Mouse (Mus musculus): Measurements from ENCODE around the gene Sowaha. TPM values are rescaled to one million over a fixed set of nuclear protein-coding genes. Genes with fewer than 3 reads are reported as not detected.

Gene Sowaha
- 0.39 and 0.77 TPM in 2 replicates for polyA plus RNA-seq (2016; fragmentation: Nextera tagmentation; extraction: Ambion mirVana)

- H3K36me3 ChIP-seq: no peaks in the 10 kb centered on the region
- no peak for ATAC-seq (ENCODE audit: low FRiP score, low read depth)
- H3K9ac ChIP-seq (replicated peaks): peak within 1 kb of the TSS; percentile 28; the same call in 1 of the 2 replicates
- peaks cover 82% of the 10 kb centered on the region for H3K27me3 ChIP-seq
- 5% methylated on average over 34 of the region's 40 CpGs for WGBS
- peaks cover 30% of the 10 kb centered on the region for H3K4me1 ChIP-seq
- H3K27ac ChIP-seq (replicated peaks): no peak within 1 kb of the TSS
- peaks cover 4% of the 10 kb centered on the region; the same call in 1 of the 2 replicates for H3K9me3 ChIP-seq
- H3K4me3 ChIP-seq: peak within 1 kb of the TSS; percentile 43
- peak within 1 kb of the TSS; percentile 59 for H3K4me2 ChIP-seq (replicated peaks)
These were observed at the start of gene Sowaha, which contains the start of gene Gm9945 for GRCm38 (mm10) chr11:53479783-53480301. TSS of gene Sowaha (minus strand) at chr11:53480274. TSS of gene Gm9945 (plus strand) at chr11:53480166.

- H3K27me3 ChIP-seq: no peaks in the 10 kb centered on the region
- WGBS: 73% methylated on average over 6 of the region's 6 CpGs
- no peak overlapping the region for H3K9ac ChIP-seq (replicated peaks)
- H3K4me2 ChIP-seq (replicated peaks): no peak overlapping the region
- H3K4me3 ChIP-seq: no peak overlapping the region
- peaks cover 8% of the 10 kb centered on the region for H3K36me3 ChIP-seq
- no peak for ATAC-seq (ENCODE audit: low FRiP score, low read depth)
- H3K27ac ChIP-seq (replicated peaks): no peak overlapping the region
- H3K4me1 ChIP-seq: peaks cover 19% of the 10 kb centered on the region; the same call in 1 of the 2 replicates
- H3K9me3 ChIP-seq: no peaks in the 10 kb centered on the region
These were observed 49.1 kb upstream of the Sowaha start for GRCm38 (mm10) chr11:53529253-53529557.

GRCm38 (mm10) chr11:53528397-53529252, 48.6 kb upstream of the Sowaha start:
- Histone ChIP-seq H3K27me3 (no peaks in the 10 kb centered on the region), H3K9me3 (no peaks in the 10 kb centered on the region), H3K4me2 (replicated peaks) (no peak overlapping the region), H3K4me1 (peaks cover 19% of the 10 kb centered on the region; the same call in 1 of the 2 replicates), H3K27ac (replicated peaks) (no peak overlapping the region), H3K9ac (replicated peaks) (no peak overlapping the region), H3K36me3 (0 out of 2 replicates have a peak, but pooled peaks cover 2% of the 10 kb centered on the region), H3K4me3 (no peak overlapping the region)
- ATAC-seq (ENCODE audit: low FRiP score, low read depth): no peak
- WGBS: 82% methylated on average over 9 of the region's 9 CpGs

GRCm38 (mm10) chr11:53525461-53525860, 45.4 kb upstream of the Sowaha start:
- H3K27ac ChIP-seq (replicated peaks): no peak overlapping the region
- no peak for ATAC-seq (ENCODE audit: low FRiP score, low read depth)
- peaks cover 7% of the 10 kb centered on the region; the same call in 1 of the 2 replicates for H3K27me3 ChIP-seq
- H3K4me1 ChIP-seq: peaks cover 32% of the 10 kb centered on the region
- no peak overlapping the region for H3K9ac ChIP-seq (replicated peaks)
- no peaks in the 10 kb centered on the region for H3K36me3 ChIP-seq
- 30% methylated on average over 4 of the region's 4 CpGs for WGBS
- H3K9me3 ChIP-seq: no peaks in the 10 kb centered on the region
- no peak overlapping the region for H3K4me3 ChIP-seq
- H3K4me2 ChIP-seq (replicated peaks): no peak overlapping the region

- WGBS: 67% methylated on average over 6 of the region's 6 CpGs
These were observed 44.8 kb upstream of the Sowaha start for GRCm38 (mm10) chr11:53524905-53525304.

GRCm38 (mm10) chr11:53523545-53524405, 43.7 kb upstream of the Sowaha start:
- Histone ChIP-seq H3K36me3 (no peaks in the 10 kb centered on the region), H3K9me3 (no peaks in the 10 kb centered on the region), H3K4me2 (replicated peaks) (no peak overlapping the region), H3K27me3 (peaks cover 22% of the 10 kb centered on the region), H3K9ac (replicated peaks) (no peak overlapping the region), H3K27ac (replicated peaks) (no peak overlapping the region), H3K4me3 (no peak overlapping the region), H3K4me1 (peaks cover 33% of the 10 kb centered on the region)
- ATAC-seq (ENCODE audit: low FRiP score, low read depth): no peak
- 83% methylated on average over 14 of the region's 14 CpGs for WGBS

More at GRCm38 (mm10) chr11:53524905-53525304, 44.8 kb upstream of the Sowaha start:
- no peak for ATAC-seq (ENCODE audit: low FRiP score, low read depth)
- H3K4me1 ChIP-seq: peaks cover 36% of the 10 kb centered on the region
- no peak overlapping the region for H3K9ac ChIP-seq (replicated peaks)
- H3K4me3 ChIP-seq: no peak overlapping the region
- H3K9me3 ChIP-seq: no peaks in the 10 kb centered on the region
- H3K27ac ChIP-seq (replicated peaks): no peak overlapping the region
- no peak overlapping the region for H3K4me2 ChIP-seq (replicated peaks)
- H3K27me3 ChIP-seq: peaks cover 11% of the 10 kb centered on the region; the same call in 1 of the 2 replicates
- H3K36me3 ChIP-seq: no peaks in the 10 kb centered on the region

- ATAC-seq (ENCODE audit: low FRiP score, low read depth): no peak
- Histone ChIP-seq H3K36me3 (no peaks in the 10 kb centered on the region), H3K9me3 (no peaks in the 10 kb centered on the region), H3K4me1 (peaks cover 31% of the 10 kb centered on the region), H3K27me3 (peaks cover 30% of the 10 kb centered on the region), H3K4me2 (replicated peaks) (no peak overlapping the region), H3K4me3 (no peak overlapping the region), H3K9ac (replicated peaks) (no peak overlapping the region), H3K27ac (replicated peaks) (no peak overlapping the region)
- WGBS: 87% methylated on average over 9 of the region's 9 CpGs
These were observed 42.9 kb upstream of the Sowaha start for GRCm38 (mm10) chr11:53522930-53523329.

- H3K9me3 ChIP-seq: no peaks in the 10 kb centered on the region
- WGBS: 95% methylated on average over 3 of the region's 3 CpGs
- H3K27me3 ChIP-seq: peaks cover 36% of the 10 kb centered on the region
- H3K4me2 ChIP-seq (replicated peaks): no peak overlapping the region
- H3K4me1 ChIP-seq: peaks cover 31% of the 10 kb centered on the region
- no peaks in the 10 kb centered on the region for H3K36me3 ChIP-seq
- H3K4me3 ChIP-seq: no peak overlapping the region
- no peak for ATAC-seq (ENCODE audit: low FRiP score, low read depth)
- H3K9ac ChIP-seq (replicated peaks): no peak overlapping the region
- H3K27ac ChIP-seq (replicated peaks): no peak overlapping the region
These were observed 42.3 kb upstream of the Sowaha start for GRCm38 (mm10) chr11:53522362-53522761.

- no peak overlapping the region for H3K4me2 ChIP-seq (replicated peaks)
These were observed 41.7 kb upstream of the Sowaha start for GRCm38 (mm10) chr11:53521821-53522131.

GRCm38 (mm10) chr11:53521120-53521820, 41.2 kb upstream of the Sowaha start:
- peak overlapping the region; percentile 83 for H3K4me3 ChIP-seq
- no peaks in the 10 kb centered on the region for H3K9me3 ChIP-seq
- H3K4me2 ChIP-seq (replicated peaks): peak overlapping the region; percentile 84
- H3K27ac ChIP-seq (replicated peaks): no peak overlapping the region
- peaks cover 42% of the 10 kb centered on the region for H3K27me3 ChIP-seq
- peaks cover 34% of the 10 kb centered on the region for H3K4me1 ChIP-seq
- H3K9ac ChIP-seq (replicated peaks): no peak overlapping the region
- 52% methylated on average over 16 of the region's 16 CpGs for WGBS
- no peak for ATAC-seq (ENCODE audit: low FRiP score, low read depth)
- H3K36me3 ChIP-seq: no peaks in the 10 kb centered on the region

More at GRCm38 (mm10) chr11:53521821-53522131, 41.7 kb upstream of the Sowaha start:
- Histone ChIP-seq H3K9ac (replicated peaks) (no peak overlapping the region), H3K27ac (replicated peaks) (no peak overlapping the region), H3K36me3 (no peaks in the 10 kb centered on the region), H3K4me1 (peaks cover 34% of the 10 kb centered on the region), H3K4me3 (no peak overlapping the region), H3K27me3 (peaks cover 42% of the 10 kb centered on the region), H3K9me3 (no peaks in the 10 kb centered on the region)
- no peak for ATAC-seq (ENCODE audit: low FRiP score, low read depth)
- WGBS: 89% methylated on average over 7 of the region's 7 CpGs

Measured in midbrain, embryonic 12.5 days (tissue).